Mouse (Mus musculus) embryo, embryonic 9.5 days (tissue): ENCODE results near the gene Dand5.

Experiments
- DNase-seq: peaks from one replicate; pipeline ENCODE4 v3.0.0-alpha.2; 2017; ENCODE audit errors: extremely low spot score

Dand5 gene

DNA sequence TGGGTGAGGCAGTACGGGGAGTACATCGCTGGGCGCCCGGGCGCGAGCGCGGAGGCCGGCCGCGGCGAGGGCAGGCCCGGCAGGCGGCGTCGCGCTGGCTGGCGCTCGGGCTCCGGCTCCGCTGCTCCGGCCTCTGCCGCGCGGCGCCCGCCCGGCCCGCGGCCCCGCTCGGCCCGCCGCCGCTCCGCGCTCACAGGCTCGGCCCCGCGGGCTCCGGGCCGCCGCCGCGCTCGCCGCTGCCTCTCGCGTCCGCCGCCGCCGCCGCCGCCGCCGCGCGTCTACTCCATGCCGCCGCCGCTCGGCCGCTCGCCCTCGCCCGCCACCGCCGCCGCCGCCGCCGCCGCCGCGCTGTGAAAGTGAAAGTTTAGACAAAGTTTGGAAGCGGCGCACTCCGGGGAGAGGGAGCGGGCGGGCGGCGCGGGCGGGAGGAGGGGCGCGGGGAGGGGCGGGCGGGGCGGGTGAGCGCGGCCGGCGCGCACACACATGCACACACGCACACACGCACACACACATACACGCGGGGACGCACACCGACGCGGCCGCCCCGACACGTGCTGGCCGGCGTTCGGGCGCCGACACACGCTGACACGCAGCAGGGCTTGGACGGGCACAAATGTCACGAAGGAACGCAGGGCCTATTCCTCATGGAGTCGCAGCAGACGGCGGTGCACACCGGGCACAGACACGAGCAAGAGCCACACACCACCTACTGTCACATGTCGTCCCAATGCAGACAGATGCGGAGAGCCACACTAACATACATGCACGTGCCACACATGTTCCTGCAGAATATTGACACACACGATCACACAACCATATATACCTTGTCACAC, 22.4 kb downstream of the Dand5 start, which contains the start of gene Nfix:
Gene Nfix, minus strand, starts transcription at position 346 of the 833 bp plus-strand sequence.
- DNase-seq = no peak

DNA sequence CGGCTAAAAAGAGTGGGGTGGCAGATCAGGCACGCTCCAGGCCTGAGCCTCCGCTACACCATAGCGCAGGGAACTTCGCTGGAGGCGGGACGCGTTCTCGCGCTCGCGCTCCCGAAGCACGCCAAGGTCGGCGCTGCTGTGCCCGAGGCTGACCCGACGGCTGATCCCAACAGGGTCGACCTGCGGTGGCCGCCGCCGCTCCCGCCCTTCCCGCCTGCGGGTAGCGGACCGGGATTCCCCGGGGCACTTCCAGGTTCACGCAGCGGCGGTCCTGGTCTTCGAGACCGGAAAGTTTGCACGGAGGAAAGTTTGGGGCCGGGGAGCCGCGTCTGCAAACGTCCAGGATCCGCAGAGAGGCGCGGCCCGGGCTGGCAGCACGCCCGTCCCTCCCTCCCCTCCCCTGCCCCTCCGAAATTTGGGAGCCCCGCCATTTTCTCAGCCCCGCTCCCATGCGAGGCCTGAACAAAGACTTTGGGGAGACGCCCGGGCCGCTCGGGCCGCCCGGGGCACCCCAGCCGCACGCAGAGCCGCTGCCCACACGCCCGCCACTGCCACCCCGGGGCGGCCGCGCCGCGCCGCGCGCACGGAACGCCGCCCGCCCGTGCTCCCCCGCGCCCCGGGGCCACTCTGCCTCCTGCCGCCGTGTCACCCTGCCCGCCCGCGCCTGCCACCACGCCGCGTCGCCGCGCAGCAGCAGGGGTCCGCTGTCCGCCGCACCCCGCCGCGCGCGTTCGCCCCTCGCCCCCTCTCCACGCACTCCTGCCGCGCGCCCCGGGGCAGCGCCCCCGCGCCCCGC, 23.3 kb downstream of the Dand5 start:
- no peak for DNase-seq

DNA sequence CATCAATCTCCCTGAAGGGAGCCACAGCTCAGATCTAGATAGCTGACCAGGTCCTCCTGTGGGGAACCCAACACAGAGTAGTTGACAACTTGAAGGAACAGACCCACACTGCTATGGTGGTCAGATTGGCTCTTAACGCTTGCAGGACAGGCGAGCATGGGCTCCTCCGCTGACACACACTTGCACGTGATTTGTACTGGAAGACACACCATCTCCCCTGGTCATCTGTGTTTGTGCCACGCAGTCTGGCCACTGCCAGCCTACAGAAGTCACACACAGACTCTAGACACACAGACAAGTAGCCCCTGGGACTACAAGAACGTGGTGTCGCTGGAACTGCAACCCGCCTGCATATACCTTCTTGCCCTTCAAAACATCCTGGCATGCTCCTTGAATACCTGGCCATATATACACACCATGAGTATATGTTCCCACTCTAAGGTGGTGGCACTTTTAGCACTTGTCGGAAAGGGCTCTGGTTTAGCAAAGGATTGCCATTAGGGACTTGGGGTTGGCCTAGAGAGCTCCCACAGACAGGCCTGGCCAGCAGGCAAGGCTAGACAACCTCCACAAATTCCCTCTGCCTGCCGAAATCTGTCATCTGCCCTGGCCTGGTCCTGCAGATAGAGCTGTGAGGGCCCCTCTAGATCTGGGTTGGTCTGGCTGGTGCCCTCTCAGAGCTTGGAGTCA, 24.0 kb downstream of the Dand5 start:
- no peak for DNase-seq

DNA sequence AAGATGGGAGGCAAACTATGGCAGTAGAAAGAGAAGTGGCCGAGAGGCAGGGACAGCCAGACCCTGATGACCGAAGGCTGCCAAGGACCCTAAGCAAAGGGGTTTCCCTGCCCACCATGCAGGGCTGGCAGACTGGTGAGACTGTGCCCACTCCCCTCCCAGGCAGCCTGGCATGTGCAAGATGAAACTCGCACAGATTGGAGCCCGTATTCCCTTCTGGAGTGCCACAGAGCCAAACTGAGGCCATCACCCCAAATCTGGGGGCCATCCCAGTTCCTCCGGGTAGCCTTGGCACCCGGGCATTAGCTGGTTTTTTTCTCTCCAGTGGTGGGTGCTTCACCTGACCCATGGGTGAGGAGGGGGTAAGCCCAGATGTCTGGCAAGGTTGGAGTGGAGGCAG, 24.7 kb downstream of the Dand5 start:
- DNase-seq = no peak

DNA sequence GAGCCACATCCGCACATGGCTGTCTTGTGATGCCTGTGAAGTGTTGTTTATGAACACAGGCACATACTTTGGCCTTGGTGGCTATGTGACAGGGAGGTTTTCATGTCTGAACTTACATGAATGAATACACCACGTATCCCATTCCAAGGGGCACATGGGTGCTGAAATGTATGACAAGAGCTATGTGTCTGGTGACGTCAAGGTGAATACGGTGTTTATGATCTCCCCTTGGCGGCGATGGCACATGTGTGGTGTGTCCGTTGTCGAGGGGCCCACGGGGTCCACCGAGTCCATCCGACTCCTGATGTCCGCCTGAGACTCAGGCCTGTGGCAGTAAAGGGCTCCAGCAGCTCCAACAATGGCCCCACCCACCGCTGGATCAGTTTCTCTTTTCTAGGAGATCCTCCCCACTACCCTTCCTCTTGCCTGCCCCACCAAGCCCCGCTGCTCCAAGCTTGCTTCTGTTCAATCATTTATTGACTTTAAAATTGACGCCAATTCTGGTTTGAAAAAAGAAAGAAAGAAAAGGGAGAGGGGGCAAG, 25.3 kb downstream of the Dand5 start:
- no peak for DNase-seq

DNA sequence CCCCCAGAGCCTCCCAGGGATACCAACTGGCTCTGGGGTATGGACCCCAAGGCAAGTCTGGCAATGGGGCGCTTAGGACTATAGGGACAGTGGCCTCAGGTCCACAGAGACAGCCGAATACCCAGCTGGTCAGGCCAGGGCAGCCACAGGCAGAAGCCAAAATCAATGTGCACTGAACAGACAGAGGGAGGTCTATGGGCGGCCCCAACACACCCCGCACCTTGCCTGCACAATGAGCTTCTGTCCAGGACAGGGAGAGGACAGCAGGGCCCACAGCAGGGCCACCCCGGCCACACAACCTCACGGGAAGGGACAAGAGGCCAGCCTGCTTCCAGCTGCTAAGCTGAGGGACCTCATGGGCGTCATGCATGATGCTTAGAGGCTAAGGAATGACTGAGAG, 28.1 kb downstream of the Dand5 start:
- DNase-seq = no peak

DNA sequence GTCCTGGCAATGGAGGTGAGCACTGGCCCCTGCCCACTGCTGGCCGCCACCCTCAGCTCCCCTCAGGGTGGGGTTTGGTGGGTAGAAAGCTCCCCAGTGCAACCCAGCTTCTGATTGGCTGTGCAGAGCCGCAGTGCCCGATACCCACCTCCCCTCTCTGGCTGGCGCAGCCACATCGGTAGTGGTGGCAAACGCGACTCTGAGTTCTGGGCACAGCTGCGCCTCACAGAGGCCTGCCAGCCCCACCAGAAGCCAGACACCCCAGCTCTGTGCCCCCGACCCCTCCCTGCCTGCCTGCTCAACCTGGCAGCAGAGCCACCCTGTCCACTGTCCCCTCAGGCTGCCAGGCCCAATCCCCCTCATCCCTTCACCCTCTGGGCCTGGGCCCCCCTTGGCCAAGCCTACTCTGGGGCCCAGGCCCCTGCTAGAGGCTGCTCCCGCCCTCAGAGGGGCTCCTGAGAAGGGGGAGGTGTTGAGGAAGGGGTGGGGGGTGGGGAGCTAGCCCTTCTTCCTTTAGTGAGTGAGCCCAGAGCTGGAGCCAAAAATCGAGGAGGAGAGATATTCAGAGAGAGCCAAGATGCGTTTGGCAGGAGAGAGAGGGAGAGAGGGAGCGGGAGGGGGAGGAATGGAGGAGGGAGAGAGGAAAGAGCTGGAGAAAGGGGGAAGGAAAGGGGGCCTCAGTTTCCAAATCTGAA, 28.7 kb downstream of the Dand5 start:
- no peak for DNase-seq

DNA sequence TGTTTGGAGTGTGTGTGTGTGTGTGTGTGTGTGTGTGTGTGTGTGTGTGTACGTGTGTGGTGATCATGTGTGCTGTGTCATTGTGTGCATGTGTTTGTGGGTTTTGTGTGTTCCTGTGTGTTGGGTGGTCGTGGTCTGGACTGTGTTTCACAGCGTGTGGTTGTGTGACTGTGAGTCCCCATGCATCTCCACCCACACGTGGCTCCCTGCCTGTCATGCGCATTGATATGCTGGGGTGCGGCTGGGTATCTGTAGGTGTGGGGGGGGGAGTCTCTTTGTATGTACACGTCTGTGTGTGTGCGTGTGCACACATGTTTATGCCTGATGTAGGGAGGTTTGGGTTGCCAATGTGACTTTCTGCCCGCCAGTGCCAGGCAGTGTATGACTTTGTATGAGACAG, 29.5 kb downstream of the Dand5 start:
- DNase-seq = no peak

DNA sequence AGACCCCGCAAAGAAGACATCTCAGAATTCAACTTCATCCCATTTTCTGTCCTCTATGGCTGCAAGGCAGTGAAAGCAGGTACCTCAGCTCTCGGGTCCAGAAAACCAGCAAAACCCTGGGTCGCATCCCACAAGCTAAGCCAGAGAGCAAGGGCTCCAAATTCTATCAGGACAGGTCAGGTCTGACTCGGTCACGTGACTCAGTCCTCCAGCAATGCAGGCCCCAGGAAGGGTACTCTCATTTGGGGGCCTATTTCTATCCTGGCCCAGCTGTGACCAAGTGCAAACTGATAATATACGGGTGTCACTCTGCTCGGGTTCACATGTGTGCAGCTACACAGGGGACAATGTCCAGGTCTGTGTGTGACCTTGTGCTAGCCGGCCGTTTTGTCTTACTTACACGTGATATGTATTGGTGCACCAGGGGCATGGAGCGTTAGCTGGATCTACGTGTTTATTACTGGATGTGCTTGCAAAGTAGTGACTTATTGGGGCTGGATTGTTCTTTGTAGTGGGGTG, 30.1 kb downstream of the Dand5 start:
- DNase-seq = no peak

DNA sequence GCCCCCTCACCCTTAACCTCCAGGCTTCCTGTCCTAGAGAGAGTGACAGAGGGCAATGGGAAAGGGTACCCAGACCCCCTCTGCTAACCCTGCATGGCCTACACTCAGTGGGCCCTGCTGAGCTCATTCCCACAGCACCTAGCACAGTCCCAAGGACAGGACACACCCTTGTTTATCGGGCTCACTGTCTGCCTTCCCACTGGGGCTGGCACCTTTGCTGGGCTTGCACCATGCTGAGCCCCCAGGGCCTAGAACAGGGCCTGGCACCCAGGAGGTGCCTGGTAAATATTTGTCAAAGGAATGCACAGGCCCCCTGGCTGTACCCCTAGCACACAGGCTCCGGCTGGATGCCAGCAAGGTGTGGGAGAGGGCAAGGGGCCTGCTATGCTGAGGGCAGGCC, 32.1 kb downstream of the Dand5 start:
- no peak for DNase-seq

DNA sequence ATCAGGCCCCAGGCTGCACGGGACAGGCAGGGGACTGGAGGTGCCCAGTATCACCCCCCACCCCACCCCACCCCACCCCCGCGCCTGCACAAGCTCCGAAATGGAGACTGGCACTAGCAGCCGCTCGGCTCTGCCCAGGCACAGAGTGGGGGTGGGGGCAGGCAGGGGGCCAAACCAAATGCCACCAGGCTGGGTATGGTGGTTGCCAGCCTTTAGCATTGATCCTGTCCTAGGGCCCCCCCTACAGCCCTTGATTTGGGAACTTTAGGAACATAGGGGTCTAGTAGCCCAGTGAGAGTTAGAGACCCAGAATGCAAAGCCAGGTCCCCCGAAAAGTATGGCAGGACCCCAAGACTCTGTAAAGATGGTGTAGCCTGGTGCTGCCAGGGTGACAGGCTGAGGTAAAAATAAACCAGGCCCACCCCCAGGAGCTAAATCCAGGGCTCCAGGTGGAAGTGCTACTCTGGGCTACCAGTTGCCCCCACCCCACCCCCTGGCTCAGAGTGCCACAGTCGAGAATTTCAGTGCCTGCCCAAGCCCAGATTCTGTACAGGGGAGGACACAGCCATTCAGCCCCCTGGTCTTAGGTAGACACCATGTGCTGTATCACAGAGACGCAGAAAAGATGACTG, 32.7 kb downstream of the Dand5 start:
- DNase-seq = no peak

DNA sequence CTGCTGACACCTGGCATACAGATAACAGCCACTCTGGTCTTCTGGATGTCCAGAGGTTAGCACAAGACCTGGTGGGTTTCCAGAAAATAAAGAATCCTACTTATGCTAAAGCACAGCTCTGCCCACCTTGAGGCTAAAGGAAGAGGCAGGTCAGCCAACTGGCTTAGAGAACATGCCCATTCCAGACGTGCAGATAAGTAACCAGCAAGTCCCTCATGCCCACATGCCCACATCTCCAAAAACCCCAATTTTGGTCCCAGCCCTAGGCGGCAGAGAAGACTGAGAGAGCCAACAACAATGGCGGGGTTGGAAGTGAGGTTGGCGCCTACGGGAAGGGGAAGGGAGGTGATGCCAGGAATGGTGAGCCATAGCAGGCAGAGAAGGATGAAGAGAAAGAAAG, 33.3 kb downstream of the Dand5 start:
- no peak for DNase-seq

DNA sequence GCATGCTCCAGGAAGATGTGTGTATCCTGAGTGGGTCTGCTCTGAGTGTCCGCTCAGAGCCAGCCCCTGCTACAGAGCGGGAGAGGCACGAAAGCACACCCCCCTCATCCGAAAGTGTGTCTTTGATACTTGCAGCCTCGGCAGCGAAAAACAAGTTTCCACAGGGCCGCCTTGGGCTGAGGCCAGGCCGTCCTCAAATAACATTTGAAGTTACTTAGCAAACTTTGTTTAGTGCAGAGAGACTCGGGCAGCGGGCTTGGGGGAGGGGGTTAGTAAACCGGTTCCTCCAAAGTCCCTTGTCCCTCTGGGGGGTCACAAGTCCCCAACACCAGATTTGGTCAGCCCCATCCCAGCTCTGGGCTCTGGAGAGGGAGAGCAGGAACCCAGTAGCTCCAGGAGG, 33.7 kb downstream of the Dand5 start:
- DNase-seq = no peak

DNA sequence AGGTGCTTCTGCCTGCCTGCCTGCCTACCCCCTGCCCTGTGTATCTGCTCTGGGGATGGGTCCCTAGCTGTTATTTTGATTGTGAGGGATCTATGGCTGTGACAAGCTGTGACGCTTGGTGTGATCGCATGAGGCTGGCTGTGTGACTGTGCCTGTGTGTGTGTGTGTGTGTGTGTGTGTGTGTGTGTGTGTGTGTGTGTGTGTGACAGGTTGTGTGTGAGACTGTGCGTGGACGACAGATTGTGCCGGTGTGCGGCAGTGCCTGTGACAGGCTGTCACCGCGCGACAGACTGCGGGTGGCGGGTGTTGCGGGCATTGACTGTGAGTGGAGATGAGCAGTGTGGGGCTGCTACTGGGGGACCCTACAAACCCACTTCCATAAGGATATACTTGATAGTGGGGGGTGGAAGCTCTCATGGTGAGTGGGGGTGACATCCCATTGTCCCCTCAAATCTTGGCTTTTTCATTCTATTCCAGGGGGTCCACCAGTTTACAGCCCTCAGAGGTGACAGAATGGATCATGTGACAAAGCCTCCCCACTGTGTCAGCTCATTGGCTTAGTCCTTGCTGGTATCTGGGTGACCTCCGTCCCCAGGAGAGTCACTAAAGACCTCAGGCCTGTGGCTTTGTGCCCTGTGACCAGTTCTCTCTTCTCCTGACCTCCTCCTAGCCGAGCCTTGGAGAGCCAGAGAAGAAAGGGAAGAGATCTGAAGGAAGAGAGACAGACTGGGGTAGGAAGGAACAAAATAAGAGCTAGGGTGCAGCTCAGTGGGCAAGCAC, 34.9 kb downstream of the Dand5 start:
- DNase-seq = no peak

DNA sequence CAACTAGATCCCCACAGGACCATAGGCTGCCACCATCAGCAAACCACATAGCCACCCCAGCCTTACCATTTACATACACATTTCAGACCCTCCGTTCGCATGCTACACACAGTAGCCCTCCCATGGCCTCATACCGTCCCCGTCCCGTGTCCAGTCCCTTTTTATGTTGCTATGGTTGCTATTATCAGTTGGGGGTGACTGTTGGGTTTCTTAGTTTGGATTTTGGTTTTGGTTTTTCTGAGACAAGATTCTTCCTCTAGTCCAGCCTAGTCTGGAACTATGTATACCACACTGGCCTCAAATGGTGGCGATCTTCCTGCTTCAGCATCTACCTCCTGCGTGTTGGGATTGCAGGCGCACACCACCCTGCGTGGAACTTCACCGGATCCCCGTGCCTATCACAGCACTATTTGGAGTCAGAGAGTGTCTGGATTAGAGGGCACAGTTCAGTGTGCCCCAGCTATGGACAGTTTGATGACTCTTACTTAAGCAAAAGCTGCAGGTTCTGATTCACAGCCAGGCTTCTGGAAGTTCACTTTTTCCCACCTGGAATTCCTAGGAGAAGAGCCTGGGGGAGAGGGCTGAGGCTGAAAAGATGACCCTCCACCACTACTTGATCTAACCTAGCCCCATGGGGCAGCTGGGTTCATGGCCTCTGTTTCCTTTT, 35.7 kb downstream of the Dand5 start:
- no peak for DNase-seq

DNA sequence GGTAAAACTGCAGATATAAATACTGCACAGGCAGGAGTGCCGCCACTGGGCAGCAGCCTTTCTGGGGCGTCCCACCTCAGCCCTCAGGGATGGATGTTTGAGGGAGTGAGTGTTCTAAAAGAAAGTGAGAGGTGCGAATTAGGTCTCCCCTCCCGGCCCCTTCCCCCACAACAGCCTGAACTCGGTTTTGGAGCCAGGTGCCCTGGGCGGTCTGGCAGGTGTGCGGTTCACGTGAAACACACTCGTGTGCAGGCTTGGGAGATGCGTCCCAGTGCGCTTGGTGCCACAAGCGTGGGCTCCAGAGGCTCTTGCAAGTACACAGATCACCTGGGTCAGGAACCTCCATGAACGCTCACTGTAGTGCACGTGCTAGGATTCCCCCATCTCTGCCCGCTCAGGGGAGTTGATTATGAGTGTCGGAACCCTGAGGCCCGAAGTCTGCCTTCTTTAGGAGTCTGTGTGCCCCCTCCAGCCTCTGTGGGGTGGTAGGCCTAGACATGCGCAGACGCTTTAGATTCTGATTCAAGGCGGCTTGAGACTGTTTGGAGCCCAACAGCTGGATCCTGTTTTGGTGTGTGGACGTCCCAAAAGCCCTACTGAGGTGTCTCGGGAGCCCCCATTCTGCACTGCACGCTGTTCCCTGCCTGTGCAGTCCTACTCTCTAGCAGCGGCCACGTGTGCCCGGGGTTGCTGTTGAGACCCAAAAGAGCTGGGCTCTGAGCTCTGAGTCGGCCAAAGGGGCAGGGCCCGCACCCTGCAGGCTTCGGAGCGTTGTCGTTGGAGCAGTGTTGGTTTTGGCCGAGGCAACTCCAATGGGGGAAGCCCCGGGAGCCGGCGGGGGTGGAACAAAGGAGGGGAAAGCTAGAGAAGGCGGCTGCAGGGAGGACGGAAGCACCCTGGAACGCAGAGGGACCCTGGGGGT, 36.6 kb downstream of the Dand5 start:
- no peak for DNase-seq

DNA sequence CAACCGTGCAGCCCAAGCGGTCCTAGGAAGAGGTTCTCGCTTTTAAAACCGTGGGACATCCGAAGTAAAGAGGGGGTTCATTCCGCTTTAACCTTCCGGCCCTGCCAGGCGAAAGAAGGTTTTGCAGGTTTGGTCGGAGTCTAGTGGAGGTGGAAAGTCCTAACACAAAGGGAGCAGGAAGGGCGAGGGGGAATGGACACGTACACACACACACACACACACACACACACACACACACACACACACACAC, 37.2 kb downstream of the Dand5 start:
- DNase-seq = no peak

DNA sequence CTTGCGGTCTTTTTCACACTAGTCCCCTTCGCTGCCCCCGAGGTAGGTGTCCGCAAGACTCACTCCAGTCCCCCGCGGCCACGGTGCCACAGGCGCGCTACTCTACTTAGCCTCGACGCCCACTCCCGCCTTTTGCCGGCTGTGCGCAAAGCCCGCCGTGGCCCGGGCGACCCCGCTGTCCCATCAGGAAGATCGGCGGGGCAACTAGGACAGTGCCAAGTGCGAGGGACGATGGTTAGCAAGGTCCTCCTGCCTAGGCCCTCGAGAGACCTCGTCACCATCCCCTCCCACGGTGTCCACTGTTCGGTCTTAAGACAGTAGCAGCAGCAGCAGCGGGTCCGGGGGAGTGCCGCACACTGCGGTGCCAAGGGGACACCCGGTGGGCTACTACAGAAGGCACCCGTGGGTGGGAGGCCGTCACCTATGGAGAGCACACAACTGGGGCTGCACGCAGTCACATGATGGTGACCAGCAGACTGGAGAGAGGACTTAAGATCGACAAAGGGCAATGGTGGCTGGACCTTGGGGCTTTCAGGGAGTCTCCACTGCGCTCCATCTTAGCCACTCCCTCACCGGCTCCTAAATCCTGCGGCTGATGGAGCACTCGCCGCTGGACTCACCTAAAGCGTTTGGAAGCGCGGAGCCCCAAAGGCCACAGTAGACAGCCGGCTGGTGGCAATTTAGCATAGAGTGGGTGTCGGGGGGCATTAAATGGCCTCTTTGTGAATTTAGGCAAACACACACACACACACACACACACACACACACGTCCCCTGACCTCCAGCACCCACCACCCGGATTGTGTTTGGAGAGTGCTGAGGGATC, 37.7 kb downstream of the Dand5 start:
- DNase-seq = no peak
